Mouse (Mus musculus) embryonic facial prominence, embryonic 15.5 days (tissue): ENCODE measurements around the gene Notch4. TPM values are rescaled to one million over a fixed set of nuclear protein-coding genes. Genes with fewer than 3 reads are reported as not detected.

Experiments
- ATAC-seq: fragments of 200-750 bp; cut with Nextera tagmentation; 2 replicates; pipeline ENCODE4 v1.8.0; 2017; ENCODE audit warnings: low read depth, moderate TSS enrichment; ENCODE audit not compliant: insufficient number of reproducible peaks, low FRiP score, low TSS enrichment
- H3K27ac ChIP-seq: fragments of 300-500 bp; sonication (generic); replicated peaks from 2 replicates; pipeline ENCODE4 v1.5.1; 2015; ENCODE audit warnings: mild to moderate bottlenecking, inconsistent platforms
- H3K27me3 ChIP-seq: fragments of 300-500 bp; sonication (generic); 2 replicates; pipeline ENCODE4 v1.6.1; 2015; ENCODE audit warnings: inconsistent platforms
- H3K36me3 ChIP-seq: fragments of 300-500 bp; sonication (generic); 2 replicates; pipeline ENCODE4 v1.6.1; 2015; ENCODE audit warnings: mild to moderate bottlenecking, inconsistent platforms
- H3K4me1 ChIP-seq: fragments of 300-500 bp; sonication (generic); 2 replicates; pipeline ENCODE4 v1.6.1; 2015; ENCODE audit warnings: inconsistent platforms
- H3K4me2 ChIP-seq: fragments of 300-500 bp; sonication (generic); replicated peaks from 2 replicates; pipeline ENCODE4 v1.6.1; 2015; ENCODE audit warnings: mild to moderate bottlenecking, inconsistent platforms
- H3K4me3 ChIP-seq: fragments of 300-500 bp; sonication (generic); replicated peaks from 2 replicates; pipeline ENCODE4 v1.5.1; 2015; ENCODE audit warnings: mild to moderate bottlenecking, inconsistent platforms
- H3K9ac ChIP-seq: fragments of 300-500 bp; sonication (generic); 2 replicates; pipeline ENCODE4 v1.6.1; 2015; ENCODE audit warnings: inconsistent platforms
- H3K9me3 ChIP-seq: fragments of 300-500 bp; sonication (generic); replicated peaks from 2 replicates; pipeline ENCODE4 v1.6.1; 2016; ENCODE audit warnings: inconsistent platforms
- WGBS: fragments of 180-500 bp; shearing (Covaris S2); methylation state at CpG from one replicate; pipeline ENCODE4 v1.1.7; 2015; 5-methylcytosine and 5-hydroxymethylcytosine counted together
- polyA plus RNA-seq: library from polyadenylated mRNA; unstranded; fragments of >200 nt; fragmentation: Nextera tagmentation; extraction: Ambion mirVana; gene quantifications from 2 replicates; pipeline ENCODE4 v1.2.1, GENCODE M21; 2015

Notch4 gene
- polyA plus RNA-seq, 1 experiment from 2014 or later, result 6.5 TPM

DNA sequence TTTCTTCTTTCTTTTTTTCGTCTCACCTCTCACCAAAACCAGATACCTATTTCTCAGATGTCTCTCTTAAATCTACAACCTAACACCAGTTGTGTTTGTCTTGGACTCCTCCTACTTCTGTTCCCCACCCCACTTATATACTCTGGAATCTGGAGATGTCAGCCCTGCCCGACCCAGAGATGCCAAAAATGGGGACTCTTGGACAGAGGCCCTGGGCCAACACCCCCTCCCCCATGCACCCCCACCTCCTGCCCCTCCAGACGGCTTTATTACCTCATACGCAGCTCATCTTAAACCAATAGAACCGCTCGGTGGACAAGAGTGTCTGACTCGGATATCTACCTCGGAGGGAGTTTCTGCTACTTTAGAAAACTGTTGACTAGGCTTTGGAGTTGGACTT is 32.0 kb downstream of the Notch4 start:
- H3K9me3 ChIP-seq, result no peaks in the 10 kb centered on the region
- no peak overlapping the region for H3K27ac ChIP-seq
- WGBS, result 63% methylated on average over 8 of the region's 8 CpGs
- no peak overlapping the region for H3K9ac ChIP-seq
- peaks cover 34% of the 10 kb centered on the region for H3K36me3 ChIP-seq
- no peak overlapping the region for H3K4me3 ChIP-seq
- ATAC-seq, result no peak
- no peak overlapping the region for H3K4me2 ChIP-seq
- H3K27me3 ChIP-seq, result no peaks in the 10 kb centered on the region
- peaks cover 59% of the 10 kb centered on the region for H3K4me1 ChIP-seq

DNA sequence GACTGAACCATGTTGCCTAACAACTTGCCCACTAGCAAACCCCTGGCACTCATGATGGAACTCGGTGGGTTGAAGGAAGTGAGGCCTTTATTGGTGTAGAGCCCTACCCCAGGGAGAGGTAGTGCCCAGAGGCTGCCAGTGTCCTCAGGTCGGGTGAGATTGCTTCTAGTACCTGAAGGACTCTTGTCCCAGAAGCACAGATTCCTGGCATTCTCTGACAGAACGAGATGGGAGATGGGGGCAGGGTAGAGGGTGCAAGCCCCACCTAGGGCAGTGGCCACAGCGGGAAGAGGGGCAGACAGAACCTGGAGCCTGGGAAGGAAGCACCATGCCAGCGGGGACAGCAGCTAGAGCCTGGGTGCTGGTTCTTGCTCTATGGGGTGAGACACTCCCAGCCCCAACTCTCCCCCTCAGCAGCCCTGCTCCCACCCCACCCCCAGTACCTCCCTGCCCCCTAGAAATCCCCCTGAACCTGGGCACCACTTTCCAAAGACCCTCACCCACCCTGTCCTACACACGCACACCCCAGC is 33.6 kb downstream of the Notch4 start, which contains the start of gene Ager:
Gene Ager, plus strand, starts transcription at position 297 of the 530 bp plus-strand sequence.
- 14% methylated on average over 6 of the region's 6 CpGs for WGBS
- no peaks in the 10 kb centered on the region for H3K27me3 ChIP-seq
- peaks cover 40% of the 10 kb centered on the region for H3K36me3 ChIP-seq
- H3K9ac ChIP-seq, result no peak within 1 kb of the TSS
- H3K4me3 ChIP-seq, result no peak within 1 kb of the TSS
- no peaks in the 10 kb centered on the region for H3K9me3 ChIP-seq
- H3K27ac ChIP-seq, result 0 out of 2 replicates have a peak within 1 kb of the TSS, but pooled peaks have one; percentile 17
- no peak for ATAC-seq
- peaks cover 62% of the 10 kb centered on the region for H3K4me1 ChIP-seq
- H3K4me2 ChIP-seq, result no peak within 1 kb of the TSS

DNA sequence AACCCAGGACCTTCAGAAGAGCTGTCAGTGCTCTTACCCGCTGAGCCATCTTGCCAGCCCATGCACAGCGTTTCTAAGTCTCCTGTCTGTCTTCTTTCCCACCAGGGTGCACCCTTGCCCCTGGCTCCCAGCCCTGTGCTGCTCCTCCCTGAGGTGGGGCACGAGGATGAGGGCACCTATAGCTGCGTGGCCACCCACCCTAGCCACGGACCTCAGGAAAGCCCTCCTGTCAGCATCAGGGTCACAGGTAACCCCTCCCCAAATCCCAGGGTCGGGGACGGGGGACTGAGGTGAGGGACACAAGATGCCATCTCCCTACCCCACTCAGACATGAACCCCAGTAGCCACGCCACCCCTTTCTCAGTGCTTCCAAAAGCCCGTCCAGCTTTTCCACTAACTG is 35.8 kb downstream of the Notch4 start:
- H3K4me2 ChIP-seq, result no peak overlapping the region

DNA sequence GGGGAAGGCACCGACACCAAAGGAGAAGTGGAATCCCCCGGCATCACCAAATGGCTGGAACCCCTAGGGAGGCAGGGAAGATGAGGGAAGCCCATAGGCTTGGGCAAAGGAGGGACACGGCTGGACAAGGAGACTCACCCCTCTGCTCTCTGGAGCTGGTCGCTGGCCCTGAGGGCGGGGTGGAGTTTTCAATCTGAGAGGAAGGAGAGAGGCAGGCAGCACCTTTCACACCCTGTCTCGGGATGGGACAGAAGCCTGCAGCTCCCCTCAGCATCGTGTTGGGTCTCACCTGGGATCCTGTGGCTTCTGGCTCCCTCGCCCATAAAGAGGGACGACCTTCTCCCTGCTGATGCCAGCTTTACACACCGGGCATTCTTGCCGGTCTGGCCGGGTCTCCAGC is 37.7 kb downstream of the Notch4 start:
- no peak overlapping the region for H3K27ac ChIP-seq
- H3K36me3 ChIP-seq, result peaks cover 20% of the 10 kb centered on the region
- no peaks in the 10 kb centered on the region for H3K9me3 ChIP-seq
- no peaks in the 10 kb centered on the region for H3K27me3 ChIP-seq
- H3K4me2 ChIP-seq, result peak overlapping the region; percentile 86; the same call in 1 of the 2 replicates
- 84% methylated on average over 12 of the region's 12 CpGs for WGBS
- peaks cover 48% of the 10 kb centered on the region for H3K4me1 ChIP-seq
- ATAC-seq, result no peak
- H3K9ac ChIP-seq, result peak overlapping the region; percentile 6; the same call in 1 of the 2 replicates
- no peak overlapping the region; the same call in 1 of the 2 replicates for H3K4me3 ChIP-seq

More for the DNA sequence above, 35.8 kb downstream of the Notch4 start:
- no peaks in the 10 kb centered on the region for H3K9me3 ChIP-seq
- H3K9ac ChIP-seq, result no peak overlapping the region
- ATAC-seq, result no peak
- H3K27ac ChIP-seq, result no peak overlapping the region
- no peak overlapping the region for H3K4me3 ChIP-seq
- peaks cover 34% of the 10 kb centered on the region for H3K36me3 ChIP-seq
- peaks cover 52% of the 10 kb centered on the region for H3K4me1 ChIP-seq
- 78% methylated on average over 9 of the region's 9 CpGs for WGBS
- no peaks in the 10 kb centered on the region for H3K27me3 ChIP-seq

DNA sequence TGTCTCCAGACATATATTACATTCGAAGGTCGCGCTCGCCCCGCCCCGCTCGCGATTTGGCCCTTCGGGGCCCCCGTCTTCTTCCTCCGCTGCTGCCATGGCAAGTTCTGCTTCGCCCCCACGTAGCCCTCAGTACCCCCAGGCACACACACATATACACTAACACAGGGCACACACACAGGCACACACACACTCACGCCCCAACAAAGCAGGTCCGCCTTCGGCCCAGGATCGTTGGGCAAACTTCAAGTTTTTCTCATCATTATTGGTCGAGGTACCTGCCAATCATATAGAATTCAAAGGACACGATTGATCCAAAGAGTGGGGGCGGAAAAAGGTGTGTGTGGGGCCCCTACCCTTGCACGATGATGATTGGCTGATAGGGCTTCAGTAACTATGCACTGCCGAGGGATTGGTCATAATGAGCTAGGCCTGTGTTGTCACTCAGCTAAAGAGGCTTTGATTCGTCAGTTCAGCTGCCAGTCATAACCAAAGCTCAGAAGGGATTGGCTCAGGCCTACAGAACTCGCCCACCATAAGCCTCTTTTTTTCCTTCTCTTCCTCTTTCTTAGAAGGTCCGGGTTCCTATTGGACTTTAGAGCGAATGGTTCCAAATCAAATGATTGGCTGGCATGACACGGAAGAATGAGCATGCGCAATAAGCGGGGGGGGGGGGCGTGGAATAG is 39.5 kb downstream of the Notch4 start, which contains the start of gene Rnf5:
Gene Rnf5, minus strand, starts transcription at position 316 of the 686 bp plus-strand sequence.
- 0% methylated on average over 30 of the region's 30 CpGs for WGBS
- Histone ChIP-seq H3K9me3 (no peaks in the 10 kb centered on the region), H3K9ac (peak within 1 kb of the TSS; percentile 66), H3K27me3 (no peaks in the 10 kb centered on the region), H3K27ac (peak within 1 kb of the TSS; percentile 88), H3K4me2 (peak within 1 kb of the TSS; percentile 86), H3K4me3 (peak within 1 kb of the TSS; percentile 79), H3K4me1 (peaks cover 48% of the 10 kb centered on the region), H3K36me3 (peaks cover 20% of the 10 kb centered on the region)
- peak; percentile 96 for ATAC-seq

DNA sequence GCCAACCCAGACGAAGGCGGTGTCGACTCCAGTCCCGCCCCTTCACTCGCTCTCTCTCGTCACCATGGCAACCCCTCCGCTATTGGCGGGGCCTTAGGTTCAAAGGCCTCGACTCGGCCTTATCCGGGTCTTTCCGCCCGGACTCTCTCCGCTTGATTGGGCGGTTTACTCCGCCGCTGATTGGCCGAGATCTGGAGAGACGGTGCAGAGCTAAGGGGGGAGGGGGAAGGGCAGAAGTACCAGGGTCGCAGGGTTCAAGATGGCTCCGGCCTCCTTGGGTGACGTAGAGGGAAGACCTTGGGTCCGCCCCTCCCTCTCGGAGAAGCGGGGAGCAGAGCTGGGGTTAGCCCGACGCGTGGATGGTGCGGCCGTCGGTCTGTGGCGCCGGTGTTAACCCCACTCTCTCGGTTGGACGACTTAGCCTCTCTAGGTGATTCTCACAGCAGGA is 40.0 kb downstream of the Notch4 start, which contains the start of gene Agpat1:
Gene Agpat1, plus strand, starts transcription at position 202 of the 448 bp plus-strand sequence.
- H3K9me3 ChIP-seq, result no peaks in the 10 kb centered on the region
- H3K4me1 ChIP-seq, result peaks cover 47% of the 10 kb centered on the region
- H3K4me3 ChIP-seq, result peak within 1 kb of the TSS; percentile 79
- peak; percentile 90 for ATAC-seq
- H3K4me2 ChIP-seq, result peak within 1 kb of the TSS; percentile 86
- under 1% methylated on average over 35 of the region's 35 CpGs for WGBS
- H3K9ac ChIP-seq, result peak within 1 kb of the TSS; percentile 85
- H3K27ac ChIP-seq, result peak within 1 kb of the TSS; percentile 88
- H3K27me3 ChIP-seq, result no peaks in the 10 kb centered on the region
- peaks cover 20% of the 10 kb centered on the region for H3K36me3 ChIP-seq

DNA sequence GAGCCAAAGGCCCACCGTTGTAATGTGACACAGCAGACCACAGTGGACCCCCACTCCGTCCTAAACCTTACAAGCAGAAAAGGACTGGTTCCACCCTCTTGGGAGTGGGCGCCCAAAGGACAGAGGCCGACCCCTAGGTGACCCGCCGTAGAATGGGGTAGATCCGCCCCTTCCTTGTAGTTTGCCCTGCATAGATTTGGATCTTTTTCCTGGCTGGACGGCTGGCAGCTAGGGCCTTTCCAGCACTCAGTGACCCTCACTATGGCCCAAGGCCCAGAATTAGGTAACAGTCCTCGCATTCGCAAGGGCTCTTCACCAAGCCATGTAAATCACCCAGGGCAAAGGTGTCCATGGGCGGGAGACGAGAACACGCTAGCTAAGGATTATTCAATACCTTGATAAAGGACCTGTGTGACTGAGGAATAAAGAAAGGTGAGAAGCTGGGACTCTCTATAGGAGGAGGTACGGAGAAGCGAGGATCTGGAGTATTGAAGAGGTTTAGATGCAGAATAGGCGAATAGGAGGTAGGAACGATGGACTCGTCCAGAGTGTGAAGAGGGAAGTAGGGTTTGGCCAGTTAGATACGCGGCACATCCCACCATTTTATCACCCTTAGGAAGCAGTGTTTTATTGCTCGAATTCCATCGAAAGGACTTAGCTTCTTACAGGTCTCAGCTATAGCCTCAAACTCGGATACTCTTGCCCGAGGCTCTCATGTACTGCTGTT is 40.6 kb downstream of the Notch4 start:
- H3K27ac ChIP-seq, result peak overlapping the region; percentile 84
- H3K27me3 ChIP-seq, result no peaks in the 10 kb centered on the region
- H3K4me1 ChIP-seq, result peaks cover 44% of the 10 kb centered on the region
- peak overlapping the region; percentile 76 for H3K4me2 ChIP-seq
- no peak for ATAC-seq
- H3K9me3 ChIP-seq, result no peaks in the 10 kb centered on the region
- peak overlapping the region; percentile 85 for H3K9ac ChIP-seq
- H3K4me3 ChIP-seq, result peak overlapping the region; percentile 79
- 18% methylated on average over 24 of the region's 24 CpGs for WGBS
- H3K36me3 ChIP-seq, result peaks cover 20% of the 10 kb centered on the region

DNA sequence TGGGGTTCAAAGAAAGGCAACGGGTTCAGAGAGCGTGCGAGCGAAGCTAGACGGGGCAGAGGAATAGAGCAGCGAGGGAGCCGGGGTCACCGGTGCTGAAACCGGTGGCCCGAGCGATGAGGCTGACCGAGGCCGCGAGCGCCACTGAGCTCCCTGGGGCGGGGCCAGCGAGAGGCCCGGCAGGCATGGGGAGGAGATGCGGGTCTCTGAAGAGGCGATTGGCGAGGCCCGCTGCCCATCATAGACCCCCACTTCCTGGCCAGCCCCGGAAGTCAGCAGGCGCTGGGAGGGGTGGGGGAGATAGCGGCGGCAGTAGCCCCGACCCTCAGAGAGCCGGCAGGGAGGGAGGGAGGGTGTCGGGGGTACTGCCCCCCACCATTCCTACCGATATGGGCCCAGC is 41.5 kb downstream of the Notch4 start:
- peaks cover 17% of the 10 kb centered on the region for H3K36me3 ChIP-seq
- WGBS, result under 1% methylated on average over 30 of the region's 30 CpGs
- peak overlapping the region; percentile 76 for H3K4me2 ChIP-seq
- peaks cover 44% of the 10 kb centered on the region for H3K4me1 ChIP-seq
- peak overlapping the region; percentile 86 for H3K27ac ChIP-seq
- H3K9ac ChIP-seq, result peak overlapping the region; percentile 85
- peak; percentile 52 for ATAC-seq
- no peaks in the 10 kb centered on the region for H3K9me3 ChIP-seq
- no peaks in the 10 kb centered on the region for H3K27me3 ChIP-seq
- H3K4me3 ChIP-seq, result peak overlapping the region; percentile 79

DNA sequence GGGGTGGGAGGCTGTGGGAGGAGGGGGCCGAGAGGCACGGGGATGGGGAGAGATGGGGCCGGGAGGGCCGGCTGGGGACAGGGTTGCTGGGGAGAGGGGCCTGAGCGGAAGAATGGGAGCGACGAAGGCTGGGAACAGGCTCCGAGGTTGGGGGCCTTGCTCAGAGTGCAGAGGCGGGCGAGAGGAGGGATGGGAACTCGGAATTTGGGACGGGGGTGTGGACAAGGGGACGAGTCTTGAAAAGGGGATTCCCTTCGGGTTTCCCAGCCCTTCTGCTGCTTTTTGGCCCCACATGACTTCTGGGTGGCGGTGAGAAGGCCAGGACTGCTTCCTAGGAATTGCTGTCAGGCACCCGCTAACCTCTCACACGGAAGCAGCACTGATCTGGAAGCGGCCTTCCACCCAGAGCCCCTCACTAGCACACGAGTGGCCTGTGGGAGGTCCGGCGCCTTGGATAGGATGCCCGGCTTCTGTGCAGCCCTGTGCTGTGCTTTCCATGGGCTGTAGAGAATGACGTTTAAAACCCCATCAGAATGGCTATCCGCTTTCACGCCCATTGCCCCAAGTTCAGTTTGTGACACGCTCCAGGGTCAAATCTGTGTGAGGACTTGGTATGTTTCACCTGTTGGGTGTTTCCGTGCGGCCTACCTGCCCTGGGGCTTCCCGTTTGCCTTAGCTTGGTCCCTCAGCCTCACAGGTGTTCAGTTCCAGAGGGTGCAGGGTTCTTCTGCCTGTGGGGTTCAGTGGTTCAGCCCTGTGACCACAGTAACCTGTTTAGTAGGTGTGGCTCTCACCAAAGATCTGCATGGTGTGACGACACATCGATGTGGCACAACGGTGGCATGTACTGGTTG is 42.3 kb downstream of the Notch4 start:
- peak overlapping the region; percentile 86 for H3K27ac ChIP-seq
- peak overlapping the region; percentile 79 for H3K4me3 ChIP-seq
- peaks cover 19% of the 10 kb centered on the region for H3K36me3 ChIP-seq
- WGBS, result 12% methylated on average over 32 of the region's 32 CpGs
- peak overlapping the region; percentile 85 for H3K9ac ChIP-seq
- H3K4me1 ChIP-seq, result peaks cover 44% of the 10 kb centered on the region
- H3K27me3 ChIP-seq, result no peaks in the 10 kb centered on the region
- H3K9me3 ChIP-seq, result no peaks in the 10 kb centered on the region
- peak overlapping the region; percentile 76 for H3K4me2 ChIP-seq
- no peak for ATAC-seq

DNA sequence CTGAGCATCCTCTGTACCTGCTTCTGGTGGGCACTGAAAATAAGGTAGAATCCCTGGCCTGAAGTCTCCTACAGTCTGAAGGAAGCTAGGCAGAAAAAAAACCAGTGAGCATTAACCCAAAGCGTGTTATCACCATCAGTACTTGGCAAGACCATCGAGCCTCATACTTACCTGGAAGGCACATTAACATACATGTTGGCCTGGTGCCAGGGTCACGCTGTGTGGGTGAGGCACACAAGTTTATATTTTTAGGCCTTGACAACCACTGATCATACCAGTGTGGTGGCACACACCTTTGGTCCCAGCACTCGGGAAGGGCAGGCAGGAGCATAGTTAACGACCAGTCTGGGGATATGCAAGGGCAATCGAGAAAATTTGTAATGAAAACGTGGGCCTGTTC is 43.9 kb downstream of the Notch4 start:
- 76% methylated on average over 7 of the region's 7 CpGs for WGBS
- H3K9ac ChIP-seq, result no peak overlapping the region

More for the DNA sequence above, 43.9 kb downstream of the Notch4 start:
- no peaks in the 10 kb centered on the region for H3K27me3 ChIP-seq
- no peaks in the 10 kb centered on the region for H3K9me3 ChIP-seq
- no peak overlapping the region for H3K4me3 ChIP-seq
- H3K27ac ChIP-seq, result no peak overlapping the region
- H3K4me1 ChIP-seq, result peaks cover 33% of the 10 kb centered on the region
- H3K4me2 ChIP-seq, result no peak overlapping the region
- ATAC-seq, result no peak
- peaks cover 30% of the 10 kb centered on the region for H3K36me3 ChIP-seq
